Mouse (Mus musculus): ENCODE data around the gene Art4. TPM values are rescaled to one million over a fixed set of nuclear protein-coding genes. Genes with fewer than 3 reads are reported as not detected.
A peak's percentile ranks its signal among the peaks of the same experiment; 100 is the strongest.

Art4 gene
- polyA plus RNA-seq, 1 experiment from 2014 or later: 14.4 TPM

GRCm38 (mm10) chr6:136868921-136869320 is 11.4 kb upstream of the Art4 start:
- 67% methylated on average over 5 of the region's 5 CpGs for WGBS
- Histone ChIP-seq H3K4me3 (no peak overlapping the region), H3K4me2 (no peak overlapping the region), H3K27me3 (no peaks in the 10 kb centered on the region), H3K4me1 (replicated peaks) (peaks cover under 1% of the 10 kb centered on the region; the same call in 1 of the 2 replicates), H3K27ac (no peak overlapping the region), H3K9ac (no peak overlapping the region), H3K9me3 (replicated peaks) (no peaks in the 10 kb centered on the region), H3K36me3 (no peaks in the 10 kb centered on the region)
- no peak for ATAC-seq (replicated peaks; ENCODE audit: insufficient number of reproducible peaks, insufficient read depth, low FRiP score, low read depth)

- Histone ChIP-seq H3K27ac (no peak overlapping the region), H3K9ac (no peak overlapping the region), H3K4me3 (no peak overlapping the region), H3K9me3 (replicated peaks) (no peaks in the 10 kb centered on the region), H3K4me2 (no peak overlapping the region), H3K27me3 (no peaks in the 10 kb centered on the region), H3K4me1 (replicated peaks) (peaks cover 3% of the 10 kb centered on the region; the same call in 1 of the 2 replicates), H3K36me3 (no peaks in the 10 kb centered on the region)
- ATAC-seq (replicated peaks; ENCODE audit: insufficient number of reproducible peaks, insufficient read depth, low FRiP score, low read depth): no peak
- 82% methylated on average over 4 of the region's 4 CpGs for WGBS
Observed at GRCm38 (mm10) chr6:136866150-136866549, 8.6 kb upstream of the Art4 start.

GRCm38 (mm10) chr6:136865360-136865759 is 7.8 kb upstream of the Art4 start:
- Histone ChIP-seq H3K9me3 (replicated peaks) (no peaks in the 10 kb centered on the region), H3K4me3 (no peak overlapping the region), H3K4me2 (no peak overlapping the region), H3K4me1 (replicated peaks) (peaks cover 9% of the 10 kb centered on the region), H3K9ac (no peak overlapping the region), H3K27me3 (no peaks in the 10 kb centered on the region), H3K27ac (no peak overlapping the region), H3K36me3 (no peaks in the 10 kb centered on the region)
- no peak for ATAC-seq (replicated peaks; ENCODE audit: insufficient number of reproducible peaks, insufficient read depth, low FRiP score, low read depth)
- 83% methylated on average over 5 of the region's 5 CpGs for WGBS

GRCm38 (mm10) chr6:136861020-136861419 is 3.5 kb upstream of the Art4 start:
- Histone ChIP-seq H3K27me3 (no peaks in the 10 kb centered on the region), H3K4me2 (peak overlapping the region; percentile 21; the same call in 1 of the 2 replicates), H3K4me3 (no peak overlapping the region), H3K9ac (0 out of 2 replicates have a peak overlapping the region, but pooled peaks have one; percentile 3), H3K36me3 (no peaks in the 10 kb centered on the region), H3K4me1 (replicated peaks) (peaks cover 46% of the 10 kb centered on the region), H3K9me3 (replicated peaks) (no peaks in the 10 kb centered on the region), H3K27ac (peak overlapping the region; percentile 95)
- no peak for ATAC-seq (replicated peaks; ENCODE audit: insufficient number of reproducible peaks, insufficient read depth, low FRiP score, low read depth)
- WGBS: 32% methylated on average over 9 of the region's 9 CpGs

- Histone ChIP-seq H3K4me3 (no peak overlapping the region), H3K4me1 (replicated peaks) (peaks cover 54% of the 10 kb centered on the region), H3K27ac (peak overlapping the region; percentile 95), H3K9me3 (replicated peaks) (no peaks in the 10 kb centered on the region), H3K36me3 (no peaks in the 10 kb centered on the region), H3K27me3 (no peaks in the 10 kb centered on the region), H3K9ac (no peak overlapping the region), H3K4me2 (peak overlapping the region; percentile 64; the same call in 1 of the 2 replicates)
- no peak for ATAC-seq (replicated peaks; ENCODE audit: insufficient number of reproducible peaks, insufficient read depth, low FRiP score, low read depth)
- 39% methylated on average over 8 of the region's 8 CpGs for WGBS
Observed at GRCm38 (mm10) chr6:136858420-136858819, 887 bp upstream of the Art4 start.

GRCm38 (mm10) chr6:136857873-136858260 is 334 bp upstream of the Art4 start:
- 4% methylated on average over 11 of the region's 11 CpGs for WGBS
- peak overlapping the region; percentile 41 for H3K4me3 ChIP-seq
- H3K36me3 ChIP-seq: no peaks in the 10 kb centered on the region
- peak overlapping the region; percentile 64 for H3K4me2 ChIP-seq
- H3K27ac ChIP-seq: peak overlapping the region; percentile 95
- H3K9ac ChIP-seq: peak overlapping the region; percentile 46
- H3K4me1 ChIP-seq (replicated peaks): peaks cover 55% of the 10 kb centered on the region
- no peaks in the 10 kb centered on the region for H3K27me3 ChIP-seq
- peak; percentile 78 for ATAC-seq (replicated peaks; ENCODE audit: insufficient number of reproducible peaks, insufficient read depth, low FRiP score, low read depth)
- no peaks in the 10 kb centered on the region for H3K9me3 ChIP-seq (replicated peaks)

GRCm38 (mm10) chr6:136856071-136856636 is 1.4 kb downstream of the Art4 start:
- H3K27ac ChIP-seq: peak overlapping the region; percentile 95
- H3K27me3 ChIP-seq: no peaks in the 10 kb centered on the region
- H3K9ac ChIP-seq: peak overlapping the region; percentile 41
- no peaks in the 10 kb centered on the region for H3K36me3 ChIP-seq
- 19% methylated on average over 14 of the region's 14 CpGs for WGBS
- ATAC-seq (replicated peaks; ENCODE audit: insufficient number of reproducible peaks, insufficient read depth, low FRiP score, low read depth): no peak; the same call in 1 of the 2 replicates
- peak overlapping the region; percentile 43 for H3K4me3 ChIP-seq
- no peaks in the 10 kb centered on the region for H3K9me3 ChIP-seq (replicated peaks)
- peak overlapping the region; percentile 64 for H3K4me2 ChIP-seq
- H3K4me1 ChIP-seq (replicated peaks): peaks cover 55% of the 10 kb centered on the region

- peaks cover 47% of the 10 kb centered on the region for H3K4me1 ChIP-seq (replicated peaks)
- no peaks in the 10 kb centered on the region for H3K9me3 ChIP-seq (replicated peaks)
- H3K27me3 ChIP-seq: no peaks in the 10 kb centered on the region
- peak overlapping the region; percentile 43; the same call in 1 of the 2 replicates for H3K4me3 ChIP-seq
- 51% methylated on average over 2 of the region's 2 CpGs for WGBS
- H3K36me3 ChIP-seq: no peaks in the 10 kb centered on the region
- no peak overlapping the region for H3K9ac ChIP-seq
- peak overlapping the region; percentile 95; the same call in 1 of the 2 replicates for H3K27ac ChIP-seq
- ATAC-seq (replicated peaks; ENCODE audit: insufficient number of reproducible peaks, insufficient read depth, low FRiP score, low read depth): no peak
- H3K4me2 ChIP-seq: peak overlapping the region; percentile 64
Observed at GRCm38 (mm10) chr6:136855183-136855582, 2.4 kb downstream of the Art4 start.

GRCm38 (mm10) chr6:136854361-136854781 is 3.2 kb downstream of the Art4 start:
- no peak for ATAC-seq (replicated peaks; ENCODE audit: insufficient number of reproducible peaks, insufficient read depth, low FRiP score, low read depth)
- H3K9ac ChIP-seq: no peak overlapping the region
- H3K27ac ChIP-seq: peak overlapping the region; percentile 95; the same call in 1 of the 2 replicates
- H3K27me3 ChIP-seq: no peaks in the 10 kb centered on the region
- peaks cover 39% of the 10 kb centered on the region for H3K4me1 ChIP-seq (replicated peaks)
- WGBS: 69% methylated on average over 11 of the region's 11 CpGs
- no peaks in the 10 kb centered on the region for H3K36me3 ChIP-seq
- H3K9me3 ChIP-seq (replicated peaks): no peaks in the 10 kb centered on the region
- H3K4me3 ChIP-seq: no peak overlapping the region
- H3K4me2 ChIP-seq: peak overlapping the region; percentile 64; the same call in 1 of the 2 replicates

GRCm38 (mm10) chr6:136852762-136853161 is 4.8 kb downstream of the Art4 start:
- H3K36me3 ChIP-seq: no peaks in the 10 kb centered on the region
- H3K4me2 ChIP-seq: no peak overlapping the region
- WGBS: 57% methylated on average over 3 of the region's 3 CpGs
- no peak overlapping the region for H3K9ac ChIP-seq
- peaks cover 26% of the 10 kb centered on the region for H3K4me1 ChIP-seq (replicated peaks)
- H3K27me3 ChIP-seq: no peaks in the 10 kb centered on the region
- peak overlapping the region; percentile 34; the same call in 1 of the 2 replicates for H3K27ac ChIP-seq
- H3K9me3 ChIP-seq (replicated peaks): no peaks in the 10 kb centered on the region
- H3K4me3 ChIP-seq: no peak overlapping the region
- no peak for ATAC-seq (replicated peaks; ENCODE audit: insufficient number of reproducible peaks, insufficient read depth, low FRiP score, low read depth)

GRCm38 (mm10) chr6:136852348-136852747 is 5.2 kb downstream of the Art4 start:
- H3K27ac ChIP-seq: peak overlapping the region; percentile 34; the same call in 1 of the 2 replicates
- no peak overlapping the region for H3K4me2 ChIP-seq
- ATAC-seq (replicated peaks; ENCODE audit: insufficient number of reproducible peaks, insufficient read depth, low FRiP score, low read depth): no peak
- 86% methylated on average over 4 of the region's 4 CpGs for WGBS
- H3K4me3 ChIP-seq: no peak overlapping the region
- peaks cover 21% of the 10 kb centered on the region for H3K4me1 ChIP-seq (replicated peaks)
- no peaks in the 10 kb centered on the region for H3K27me3 ChIP-seq
- H3K9ac ChIP-seq: no peak overlapping the region
- H3K9me3 ChIP-seq (replicated peaks): no peaks in the 10 kb centered on the region
- H3K36me3 ChIP-seq: no peaks in the 10 kb centered on the region

- 62% methylated on average over 6 of the region's 6 CpGs for WGBS
- H3K4me3 ChIP-seq: no peak overlapping the region
- no peak for ATAC-seq (replicated peaks; ENCODE audit: insufficient number of reproducible peaks, insufficient read depth, low FRiP score, low read depth)
- no peak overlapping the region for H3K27ac ChIP-seq
- H3K4me2 ChIP-seq: no peak overlapping the region
- no peaks in the 10 kb centered on the region for H3K9me3 ChIP-seq (replicated peaks)
- no peaks in the 10 kb centered on the region for H3K27me3 ChIP-seq
- no peak overlapping the region for H3K9ac ChIP-seq
- H3K4me1 ChIP-seq (replicated peaks): peaks cover 7% of the 10 kb centered on the region
- H3K36me3 ChIP-seq: no peaks in the 10 kb centered on the region
Observed at GRCm38 (mm10) chr6:136850267-136850666, 7.3 kb downstream of the Art4 start.
